Mouse (Mus musculus) urinary bladder, postnatal 36 days (tissue): ENCODE measurements around the gene Amt.
A peak's percentile ranks its signal among the peaks of the same experiment; 100 is the strongest.
"Not testable (repeated sequence)": the region's sequence is repeated elsewhere in the genome, so short reads cannot be mapped to it uniquely, and the experiment has no call there.

Source experiments
- DNase-seq, 2 experiments: peaks; one replicate each; pipeline ENCODE4 v3.0.0; 2022; ENCODE audit warnings: low spot score in 2 of 2, mixed read lengths in 1 of 2

The Amt gene

GRCm38 (mm10) chr9:108280071-108280828, 16.4 kb upstream of the Amt start:
- DNase-seq, result peak in 1 of 2 experiments; percentile 84

GRCm38 (mm10) chr9:108284410-108284809, 12.2 kb upstream of the Amt start:
- peak in 1 of 2 experiments; percentile 67 for DNase-seq

- DNase-seq, result not testable (repeated sequence)
These were observed 9.0 kb upstream of the Amt start for GRCm38 (mm10) chr9:108287526-108288238.

- DNase-seq, result no peak
These were observed 7.3 kb upstream of the Amt start for GRCm38 (mm10) chr9:108289347-108289746.

- peak; percentile 84 to 90 for DNase-seq
These were observed 6.5 kb upstream of the Amt start, which contains the start of gene Nicn1 for GRCm38 (mm10) chr9:108290016-108290750. Gene Nicn1 (plus strand): TSS chr9:108290429.

- DNase-seq, result no peak
These were observed 5.9 kb upstream of the Amt start for GRCm38 (mm10) chr9:108290773-108291172.

- DNase-seq, result peak; percentile 35 to 39
These were observed 5.2 kb downstream of the Amt start for GRCm38 (mm10) chr9:108301853-108302252.

GRCm38 (mm10) chr9:108304716-108305115, 8.1 kb downstream of the Amt start:
- DNase-seq, result no peak

- DNase-seq, result no peak
These were observed 8.5 kb downstream of the Amt start for GRCm38 (mm10) chr9:108305170-108305569.

GRCm38 (mm10) chr9:108305629-108306520, 9.2 kb downstream of the Amt start, which contains the start of the genes Rhoa and Tcta:
Gene Rhoa (plus strand): TSS chr9:108306129.
Gene Tcta (minus strand): TSS chr9:108306160.
- peak; percentile 95 to 98 for DNase-seq

GRCm38 (mm10) chr9:108306571-108306980, 9.9 kb downstream of the Amt start:
- peak; percentile 65 to 80 for DNase-seq

GRCm38 (mm10) chr9:108307021-108307807, 10.6 kb downstream of the Amt start:
- DNase-seq, result no peak

GRCm38 (mm10) chr9:108308141-108308540, 11.5 kb downstream of the Amt start:
- no peak for DNase-seq

- no peak for DNase-seq
These were observed 20.9 kb downstream of the Amt start for GRCm38 (mm10) chr9:108317572-108317971.

GRCm38 (mm10) chr9:108318462-108318861, 21.8 kb downstream of the Amt start:
- DNase-seq, result no peak

- DNase-seq, result not testable (repeated sequence)
These were observed 25.4 kb downstream of the Amt start for GRCm38 (mm10) chr9:108322054-108322453.

GRCm38 (mm10) chr9:108324784-108325183, 28.1 kb downstream of the Amt start:
- no peak for DNase-seq

GRCm38 (mm10) chr9:108325811-108326210, 29.2 kb downstream of the Amt start:
- no peak for DNase-seq

GRCm38 (mm10) chr9:108337848-108338550, 41.3 kb downstream of the Amt start:
- no peak for DNase-seq

GRCm38 (mm10) chr9:108338551-108338885, 41.9 kb downstream of the Amt start:
- no peak for DNase-seq
